Comparison of ENCODE assay signal across 7 mouse cellular contexts in genomic region chr1:84286682-84287111, GRCm38 (mm10).
DNase-seq lines count a peak whose midpoint lies in the region; ATAC-seq and TF ChIP-seq lines count a peak whose summit lies in the region.

No protein-coding gene starts in this region.

- no peak overlapping the region for H3K27ac ChIP-seq in cortical plate, adult 2 months (ENCODE audit: insufficient read depth, low read length)
- H3K27ac ChIP-seq in heart, embryonic 16.5 days (ENCODE audit: low read length) = no peak overlapping the region
- no peak overlapping the region for H3K27ac ChIP-seq in lung, postnatal 0 days (ENCODE audit: low read length)

- 0 out of 2 replicates have a peak overlapping the region, but pooled peaks have one; percentile 25 for H3K4me2 ChIP-seq in heart, embryonic 16.5 days (ENCODE audit: low read depth, low read length)
- no peak overlapping the region for H3K4me2 ChIP-seq in lung, postnatal 0 days (replicated peaks; ENCODE audit: low read depth, low read length)

- H3K79me3 ChIP-seq in C2C12 (ENCODE audit: low read depth) = no peaks in the 10 kb centered on the region

- H3K27me3 ChIP-seq in C2C12 (ENCODE audit: control insufficient read depth, insufficient read depth, insufficient read length) = no peaks in the 10 kb centered on the region
- peaks cover 17% of the 10 kb centered on the region for H3K27me3 ChIP-seq in heart, embryonic 16.5 days (ENCODE audit: control insufficient read depth, insufficient read depth, low read length)
- H3K27me3 ChIP-seq in lung, postnatal 0 days (replicated peaks; ENCODE audit: insufficient read depth, low read length) = no peaks in the 10 kb centered on the region

- H3K36me3 ChIP-seq in C2C12 (ENCODE audit: control insufficient read depth, insufficient read depth) = no peaks in the 10 kb centered on the region
- no peaks in the 10 kb centered on the region for H3K36me3 ChIP-seq in heart, embryonic 16.5 days (ENCODE audit: control insufficient read depth, insufficient read depth)
- no peaks in the 10 kb centered on the region for H3K36me3 ChIP-seq in lung, postnatal 0 days (ENCODE audit: insufficient read depth, low read length)

- H3K4me1 ChIP-seq in cortical plate, adult 2 months (ENCODE audit: control insufficient read depth, insufficient read depth, low read length) = peaks cover 1% of the 10 kb centered on the region; the same call in 1 of the 2 replicates
- peaks cover 4% of the 10 kb centered on the region for H3K4me1 ChIP-seq in heart, embryonic 16.5 days (ENCODE audit: control insufficient read depth, insufficient read depth, low read length)
- H3K4me1 ChIP-seq in lung, postnatal 0 days (ENCODE audit: insufficient read depth, low read depth, low read length) = no peaks in the 10 kb centered on the region

- TF ChIP-seq CTCF in C2C12 (IDR thresholded peaks at IDR 0.05; ENCODE audit: control insufficient read depth, insufficient read depth, insufficient read length) = peak; percentile 59
- TF ChIP-seq CTCF in cortical plate, adult 2 months (IDR thresholded peaks at IDR 0.05; ENCODE audit: extremely low read depth, insufficient read depth, low read length) = peak; percentile 76
- TF ChIP-seq CTCF in lung, postnatal 0 days (IDR thresholded peaks at IDR 0.05) = peak; percentile 85

- H3K79me2 ChIP-seq in C2C12 (ENCODE audit: control insufficient read depth, insufficient read depth) = no peaks in the 10 kb centered on the region

- peak; percentile 58 for DNase-seq in NIH3T3 (ENCODE audit: low read depth)
- peak; percentile 41 to 60 for DNase-seq in kidney, postnatal 4 days
- DNase-seq in lung, postnatal 0 days (ENCODE audit: low spot score) = peak; percentile 71
- peak; percentile 85 for DNase-seq in retina, embryonic 14.5 days (ENCODE audit: low spot score)

- H3K9me3 ChIP-seq in heart, embryonic 16.5 days (replicated peaks; ENCODE audit: control insufficient read depth, low read length) = no peaks in the 10 kb centered on the region
- no peaks in the 10 kb centered on the region for H3K9me3 ChIP-seq in lung, postnatal 0 days (ENCODE audit: low read length)

- ATAC-seq in heart, embryonic 16.5 days (replicated peaks; ENCODE audit: extremely low read depth, insufficient read depth, low FRiP score) = no peak
- peak; percentile 58 for ATAC-seq in lung, postnatal 0 days

- H3K4me3 ChIP-seq in C2C12 (ENCODE audit: insufficient read depth, poor library complexity, severe bottlenecking) = no peak overlapping the region
- peak overlapping the region; percentile 6; the same call in 1 of the 2 replicates for H3K4me3 ChIP-seq in cortical plate, adult 2 months (ENCODE audit: insufficient read depth, low read length)
- no peak overlapping the region for H3K4me3 ChIP-seq in heart, embryonic 16.5 days (ENCODE audit: low read length)
- no peak overlapping the region for H3K4me3 ChIP-seq in lung, postnatal 0 days (ENCODE audit: low read depth, low read length)

- no peak overlapping the region for H3K9ac ChIP-seq in heart, embryonic 16.5 days (ENCODE audit: low read length)
- no peak overlapping the region for H3K9ac ChIP-seq in lung, postnatal 0 days (replicated peaks; ENCODE audit: low read depth)

- WGBS in heart, embryonic 16.5 days = 27% methylated on average over 6 of the region's 6 CpGs
- 32% methylated on average over 6 of the region's 6 CpGs for WGBS in lung, postnatal 0 days

- TF ChIP-seq EP300 in lung, postnatal 0 days (IDR thresholded peaks at IDR 0.05) = no peak

- TF ChIP-seq POLR2A in cortical plate, adult 2 months (IDR thresholded peaks at IDR 0.05; ENCODE audit: extremely low read depth, insufficient read depth, low read length) = no peak

- no peak overlapping the region for H3ac ChIP-seq in C2C12 (ENCODE audit: control insufficient read depth, insufficient read length, low read depth)

TF ChIP-seq in C2C12, 6 proteins besides CTCF, POLR2A, EP300 and RAD21:
- TF ChIP-seq FOSL1 (IDR thresholded peaks at IDR 0.05; ENCODE audit: insufficient read depth, low read length, poor library complexity, severe bottlenecking) (no peak), CEBPB (IDR thresholded peaks at IDR 0.05; ENCODE audit: low read depth) (no peak), MYOD1 (IDR thresholded peaks at IDR 0.05; ENCODE audit: control insufficient read depth, insufficient read length, low read depth) (no peak), MAX (IDR thresholded peaks at IDR 0.05) (no peak), USF1 (IDR thresholded peaks at IDR 0.05; ENCODE audit: low read depth) (no peak), MYOG (IDR thresholded peaks at IDR 0.05; ENCODE audit: control insufficient read depth, extremely low read depth, insufficient read length) (no peak)
